Mouse (Mus musculus) midbrain, embryonic 15.5 days (tissue): Measurements from ENCODE around the gene Eci1. TPM values are rescaled to one million over a fixed set of nuclear protein-coding genes. Genes with fewer than 3 reads are reported as not detected.
A peak's percentile ranks its signal among the peaks of the same experiment; 100 is the strongest.

Experiments used
- ATAC-seq: fragments of 200-750 bp; cut with Nextera tagmentation; replicated peaks from 2 replicates; pipeline ENCODE4 v1.8.0; 2017; ENCODE audit warnings: moderate TSS enrichment
- H3K27ac ChIP-seq: fragments of 300-500 bp; sonication (generic); 2 replicates; pipeline ENCODE4 v1.5.1; 2015; ENCODE audit warnings: mild to moderate bottlenecking, inconsistent platforms
- H3K27me3 ChIP-seq: fragments of 300-500 bp; sonication (generic); replicated peaks from 2 replicates; pipeline ENCODE4 v1.6.1; 2015; ENCODE audit warnings: inconsistent platforms
- H3K36me3 ChIP-seq: fragments of 300-500 bp; sonication (generic); replicated peaks from 2 replicates; pipeline ENCODE4 v1.6.1; 2015; ENCODE audit warnings: inconsistent platforms
- H3K4me1 ChIP-seq: fragments of 300-500 bp; sonication (generic); 2 replicates; pipeline ENCODE4 v1.6.1; 2015; ENCODE audit warnings: inconsistent platforms
- H3K4me2 ChIP-seq: fragments of 300-500 bp; sonication (generic); 2 replicates; pipeline ENCODE4 v1.6.1; 2015; ENCODE audit warnings: inconsistent platforms, mild to moderate bottlenecking, moderate library complexity
- H3K4me3 ChIP-seq: fragments of 300-500 bp; sonication (generic); 2 replicates; pipeline ENCODE4 v1.5.1; 2015; ENCODE audit warnings: mild to moderate bottlenecking, inconsistent platforms
- H3K9ac ChIP-seq: fragments of 300-500 bp; sonication (generic); 2 replicates; pipeline ENCODE4 v1.6.1; 2015; ENCODE audit warnings: mild to moderate bottlenecking, inconsistent platforms
- H3K9me3 ChIP-seq: fragments of 300-500 bp; sonication (generic); 2 replicates; pipeline ENCODE4 v1.6.1; 2016; ENCODE audit warnings: inconsistent platforms
- WGBS: fragments of 180-500 bp; shearing (Covaris S2); methylation state at CpG from one replicate; pipeline ENCODE4 v1.1.7; 2015; ENCODE audit warnings: mixed read lengths; 5-methylcytosine and 5-hydroxymethylcytosine counted together
- polyA plus RNA-seq: library from polyadenylated mRNA; unstranded; fragments of >200 nt; fragmentation: Nextera tagmentation; extraction: Ambion mirVana; gene quantifications from 2 replicates; pipeline ENCODE4 v1.2.1, GENCODE M21; 2015

Gene Eci1
- polyA plus RNA-seq, 1 experiment from 2014 or later, result 36.4 TPM

GRCm38 (mm10) chr17:24477053-24477984 lies 50.9 kb downstream of the Eci1 start:
- peak overlapping the region; percentile 54; the same call in 1 of the 2 replicates for H3K4me2 ChIP-seq
- H3K27me3 ChIP-seq, result no peaks in the 10 kb centered on the region
- no peak overlapping the region for H3K27ac ChIP-seq
- peaks cover 30% of the 10 kb centered on the region for H3K4me1 ChIP-seq
- H3K9me3 ChIP-seq, result no peaks in the 10 kb centered on the region
- H3K4me3 ChIP-seq, result peak overlapping the region; percentile 61; the same call in 1 of the 2 replicates
- H3K9ac ChIP-seq, result peak overlapping the region; percentile 68
- peaks cover 18% of the 10 kb centered on the region for H3K36me3 ChIP-seq
- ATAC-seq, result no peak
- 93% methylated on average over 20 of the region's 20 CpGs for WGBS

- Histone ChIP-seq H3K4me3 (peak overlapping the region; percentile 61), H3K9ac (peak overlapping the region; percentile 68), H3K4me2 (peak overlapping the region; percentile 54), H3K9me3 (no peaks in the 10 kb centered on the region), H3K27me3 (no peaks in the 10 kb centered on the region), H3K36me3 (peaks cover 18% of the 10 kb centered on the region), H3K27ac (peak overlapping the region; percentile 95), H3K4me1 (peaks cover 22% of the 10 kb centered on the region)
- ATAC-seq, result peak; percentile 37
- WGBS, result 51% methylated on average over 11 of the region's 11 CpGs
These were observed 51.7 kb downstream of the Eci1 start for GRCm38 (mm10) chr17:24477985-24478600.

- Histone ChIP-seq H3K36me3 (peaks cover 18% of the 10 kb centered on the region), H3K9me3 (no peaks in the 10 kb centered on the region), H3K4me1 (peaks cover 21% of the 10 kb centered on the region), H3K27me3 (no peaks in the 10 kb centered on the region), H3K4me3 (peak within 1 kb of the TSS; percentile 61), H3K9ac (peak within 1 kb of the TSS; percentile 68), H3K27ac (peak within 1 kb of the TSS; percentile 95), H3K4me2 (peak within 1 kb of the TSS; percentile 54)
- under 1% methylated on average over 48 of the region's 48 CpGs for WGBS
- peak; percentile 92 for ATAC-seq
These were observed 52.4 kb downstream of the Eci1 start, which contains the start of gene Mlst8 for GRCm38 (mm10) chr17:24478663-24479380. Gene Mlst8, minus strand, starts transcription at chr17:24479078.

- Histone ChIP-seq H3K4me3 (peak overlapping the region; percentile 61), H3K27ac (peak overlapping the region; percentile 95; the same call in 1 of the 2 replicates), H3K36me3 (peaks cover 16% of the 10 kb centered on the region), H3K9me3 (no peaks in the 10 kb centered on the region), H3K27me3 (no peaks in the 10 kb centered on the region), H3K9ac (no peak overlapping the region), H3K4me2 (peak overlapping the region; percentile 54), H3K4me1 (peaks cover 21% of the 10 kb centered on the region)
- no peak for ATAC-seq
- WGBS, result 26% methylated on average over 1 of the region's 1 CpGs
These were observed 53.0 kb downstream of the Eci1 start for GRCm38 (mm10) chr17:24479431-24479830.

GRCm38 (mm10) chr17:24480201-24480826 lies 53.9 kb downstream of the Eci1 start:
- no peak for ATAC-seq
- 41% methylated on average over 3 of the region's 3 CpGs for WGBS
- peaks cover 23% of the 10 kb centered on the region for H3K4me1 ChIP-seq
- no peak overlapping the region for H3K9ac ChIP-seq
- H3K4me2 ChIP-seq, result no peak overlapping the region
- no peaks in the 10 kb centered on the region for H3K9me3 ChIP-seq
- H3K36me3 ChIP-seq, result peaks cover 15% of the 10 kb centered on the region
- no peaks in the 10 kb centered on the region for H3K27me3 ChIP-seq
- H3K4me3 ChIP-seq, result no peak overlapping the region
- no peak overlapping the region for H3K27ac ChIP-seq

GRCm38 (mm10) chr17:24481027-24481815 lies 54.8 kb downstream of the Eci1 start:
- WGBS, result 95% methylated on average over 20 of the region's 20 CpGs
- H3K9ac ChIP-seq, result no peak overlapping the region
- H3K27me3 ChIP-seq, result no peaks in the 10 kb centered on the region
- H3K4me2 ChIP-seq, result no peak overlapping the region
- peaks cover 6% of the 10 kb centered on the region; the same call in 1 of the 2 replicates for H3K36me3 ChIP-seq
- no peaks in the 10 kb centered on the region for H3K9me3 ChIP-seq
- peaks cover 26% of the 10 kb centered on the region for H3K4me1 ChIP-seq
- no peak overlapping the region for H3K27ac ChIP-seq
- H3K4me3 ChIP-seq, result no peak overlapping the region
- ATAC-seq, result no peak

- 71% methylated on average over 3 of the region's 3 CpGs for WGBS
These were observed 57.1 kb downstream of the Eci1 start for GRCm38 (mm10) chr17:24483495-24483894.

GRCm38 (mm10) chr17:24485090-24485860 lies 58.8 kb downstream of the Eci1 start:
- ATAC-seq, result no peak
- no peak overlapping the region; the same call in 1 of the 2 replicates for H3K9ac ChIP-seq
- H3K27me3 ChIP-seq, result no peaks in the 10 kb centered on the region
- H3K4me3 ChIP-seq, result no peak overlapping the region
- no peaks in the 10 kb centered on the region for H3K36me3 ChIP-seq
- H3K9me3 ChIP-seq, result no peaks in the 10 kb centered on the region
- no peak overlapping the region for H3K4me2 ChIP-seq
- H3K27ac ChIP-seq, result peak overlapping the region; percentile 26; the same call in 1 of the 2 replicates
- WGBS, result 45% methylated on average over 11 of the region's 11 CpGs
- peaks cover 30% of the 10 kb centered on the region for H3K4me1 ChIP-seq

More at GRCm38 (mm10) chr17:24483495-24483894, 57.1 kb downstream of the Eci1 start:
- Histone ChIP-seq H3K27me3 (no peaks in the 10 kb centered on the region), H3K36me3 (no peaks in the 10 kb centered on the region), H3K27ac (no peak overlapping the region), H3K4me3 (no peak overlapping the region), H3K4me2 (no peak overlapping the region), H3K4me1 (peaks cover 25% of the 10 kb centered on the region), H3K9me3 (no peaks in the 10 kb centered on the region), H3K9ac (no peak overlapping the region)
- no peak for ATAC-seq

- Histone ChIP-seq H3K9me3 (no peaks in the 10 kb centered on the region), H3K4me1 (peaks cover 38% of the 10 kb centered on the region), H3K27ac (peak within 1 kb of the TSS; percentile 98), H3K27me3 (no peaks in the 10 kb centered on the region), H3K36me3 (no peaks in the 10 kb centered on the region), H3K9ac (peak within 1 kb of the TSS; percentile 97), H3K4me2 (peak within 1 kb of the TSS; percentile 91), H3K4me3 (peak within 1 kb of the TSS; percentile 98)
- under 1% methylated on average over 41 of the region's 45 CpGs for WGBS
- peak; percentile 64 for ATAC-seq
These were observed 61.8 kb downstream of the Eci1 start, which contains the start of gene Caskin1 for GRCm38 (mm10) chr17:24488186-24488661. Gene Caskin1, plus strand, starts transcription at chr17:24488601.

- Histone ChIP-seq H3K27ac (peak overlapping the region; percentile 98), H3K4me1 (peaks cover 38% of the 10 kb centered on the region), H3K9me3 (no peaks in the 10 kb centered on the region), H3K4me2 (peak overlapping the region; percentile 91), H3K36me3 (no peaks in the 10 kb centered on the region), H3K4me3 (peak overlapping the region; percentile 98), H3K9ac (peak overlapping the region; percentile 97), H3K27me3 (no peaks in the 10 kb centered on the region)
- 1% methylated on average over 59 of the region's 81 CpGs for WGBS
- peak; percentile 74 for ATAC-seq
These were observed 62.3 kb downstream of the Eci1 start for GRCm38 (mm10) chr17:24488662-24489264.
